Mouse (Mus musculus) heart, postnatal 0 days (tissue): Measurements from ENCODE around the gene Hax1.

Experiments
- CTCF ChIP-seq: IDR thresholded peaks from 2 replicates; pipeline ENCODE4 v1.5.1; 2016; ENCODE audit warnings: antibody characterized with exemption, control low read depth, low read depth
- EP300 ChIP-seq: IDR thresholded peaks from 2 replicates; pipeline ENCODE4 v1.6.1; 2016; ENCODE audit warnings: antibody characterized with exemption, low read depth

DNA sequence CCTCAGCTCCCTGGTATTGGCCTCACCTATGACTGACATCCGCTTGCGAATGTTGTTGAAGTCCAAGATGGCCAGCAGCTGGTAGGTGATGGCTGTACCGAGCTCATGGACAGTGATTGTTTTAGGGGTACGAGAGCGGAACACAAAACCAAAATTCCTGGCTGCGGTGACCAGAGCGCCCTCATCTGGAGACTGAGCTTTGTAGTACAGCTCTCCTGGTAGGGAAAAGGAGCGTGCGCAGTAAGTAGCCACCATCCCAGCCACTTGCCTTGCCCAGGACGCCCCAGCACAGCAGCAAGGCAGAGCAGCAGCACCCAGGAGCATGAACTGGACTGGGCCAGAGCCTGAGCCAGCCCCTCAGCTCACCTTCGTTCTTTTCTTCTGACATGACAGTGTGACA, 50.6 kb downstream of the Hax1 start:
- TF ChIP-seq CTCF (no peak), EP300 (no peak)
